Mouse (Mus musculus) right cerebral cortex, adult 18-20 months (tissue): ENCODE data around the gene S100a11.

Experiments
- DNase-seq: peaks from one replicate; pipeline ENCODE4 v3.0.0; 2022; ENCODE audit warnings: mixed read lengths

Gene S100a11

GRCm38 (mm10) chr3:93563216-93563615 is 42.9 kb downstream of the S100a11 start:
- peak; percentile 50 for DNase-seq

GRCm38 (mm10) chr3:93566892-93567291 is 46.6 kb downstream of the S100a11 start:
- DNase-seq, result no peak

- DNase-seq, result no peak
These were observed 47.4 kb downstream of the S100a11 start for GRCm38 (mm10) chr3:93567721-93568120.

- DNase-seq, result peak; percentile 63
These were observed 48.2 kb downstream of the S100a11 start for GRCm38 (mm10) chr3:93568428-93569040.

- DNase-seq, result no peak
These were observed 48.8 kb downstream of the S100a11 start for GRCm38 (mm10) chr3:93569046-93569445.

- peak; percentile 28 for DNase-seq
These were observed 51.9 kb downstream of the S100a11 start for GRCm38 (mm10) chr3:93572058-93572791.
